Mouse (Mus musculus) hematopoietic stem cell, adult 5-6 weeks (primary cell): ENCODE measurements around the gene Myom3. TPM values are rescaled to one million over a fixed set of nuclear protein-coding genes. Genes with fewer than 3 reads are reported as not detected.

Experiments used
- total RNA-seq: library from RNA; stranded (forward); fragments of 172-1452, 232-1000 nt; gene quantifications from 2 replicates; pipeline ENCODE4 v1.2.3, GENCODE M21; 2017

Gene Myom3
- total RNA-seq, 1 experiment from 2014 or later, result not detected

Other genes starting within 250 kb of the Myom3 start
- not detected in 2 replicates for gene Grhl3, start 186.1 kb upstream of the Myom3 start, total RNA-seq
- 0.30 and 1.1 TPM in 2 replicates for gene Ifnlr1, start 73.4 kb upstream of the Myom3 start, total RNA-seq
- not detected in 2 replicates for gene Il22ra1, start 31.5 kb upstream of the Myom3 start, total RNA-seq
- gene Srsf10, start 96.0 kb downstream of the Myom3 start, total RNA-seq, result 246 and 267 TPM in 2 replicates
- gene Pnrc2, start 114.1 kb downstream of the Myom3 start, total RNA-seq, result 210 and 250 TPM in 2 replicates
- 3.1 and 3.8 TPM in 2 replicates for gene Cnr2, start 135.7 kb downstream of the Myom3 start, total RNA-seq
- gene Fuca1, start 161.0 kb downstream of the Myom3 start, total RNA-seq, result 99.5 and 155 TPM in 2 replicates
- gene Hmgcl, start 186.7 kb downstream of the Myom3 start, total RNA-seq, result 32.2 and 35.7 TPM in 2 replicates
- 2.3 and 4.4 TPM in 2 replicates for gene Gale, start 204.0 kb downstream of the Myom3 start, total RNA-seq
- gene Lypla2, start 212.9 kb downstream of the Myom3 start, total RNA-seq, result 10.8 and 19.3 TPM in 2 replicates
- gene Pithd1, start 227.5 kb downstream of the Myom3 start, total RNA-seq, result 24.1 and 63.2 TPM in 2 replicates